Mouse (Mus musculus) neural tube, embryonic 12.5 days (tissue): ENCODE measurements around the gene Procr. TPM values are rescaled to one million over a fixed set of nuclear protein-coding genes. Genes with fewer than 3 reads are reported as not detected.
"Not testable (repeated sequence)": the region's sequence is repeated elsewhere in the genome, so short reads cannot be mapped to it uniquely, and the experiment has no call there.

Experiments
- ATAC-seq: fragments of 200-750 bp; cut with Nextera tagmentation; 2 replicates; pipeline ENCODE4 v1.8.0; 2017; ENCODE audit warnings: low read depth, mild to moderate bottlenecking, moderate TSS enrichment, moderate library complexity; ENCODE audit not compliant: low FRiP score
- H3K27ac ChIP-seq: fragments of 300-500 bp; sonication (generic); 2 replicates; pipeline ENCODE4 v1.5.1; 2016
- H3K27me3 ChIP-seq: fragments of 300-500 bp; sonication (generic); replicated peaks from 2 replicates; pipeline ENCODE4 v1.6.1; 2016; ENCODE audit warnings: mild to moderate bottlenecking
- H3K36me3 ChIP-seq: fragments of 300-500 bp; sonication (generic); 2 replicates; pipeline ENCODE4 v1.6.1; 2016; ENCODE audit warnings: mild to moderate bottlenecking
- H3K4me1 ChIP-seq: fragments of 300-500 bp; sonication (generic); 2 replicates; pipeline ENCODE4 v1.6.1; 2016
- H3K4me2 ChIP-seq: fragments of 300-500 bp; sonication (generic); replicated peaks from 2 replicates; pipeline ENCODE4 v1.6.1; 2016; ENCODE audit warnings: mild to moderate bottlenecking
- H3K4me3 ChIP-seq: fragments of 300-500 bp; sonication (generic); 2 replicates; pipeline ENCODE4 v1.5.1; 2016
- H3K9ac ChIP-seq: fragments of 300-500 bp; sonication (generic); 2 replicates; pipeline ENCODE4 v1.6.1; 2016; ENCODE audit warnings: mild to moderate bottlenecking
- H3K9me3 ChIP-seq: fragments of 300-500 bp; sonication (generic); 2 replicates; pipeline ENCODE4 v1.6.1; 2016; ENCODE audit warnings: mild to moderate bottlenecking
- WGBS: fragments of 180-500 bp; shearing (Covaris S2); methylation state at CpG from one replicate; pipeline ENCODE4 v1.1.7; 2016; 5-methylcytosine and 5-hydroxymethylcytosine counted together
- polyA plus RNA-seq: library from polyadenylated mRNA; unstranded; fragments of >200 nt; fragmentation: Nextera tagmentation; extraction: Ambion mirVana; gene quantifications from 2 replicates; pipeline ENCODE4 v1.2.1, GENCODE M21; 2016

The Procr gene
- polyA plus RNA-seq, 1 experiment from 2014 or later, result 3.8 TPM

- Histone ChIP-seq H3K4me1 (peaks cover 7% of the 10 kb centered on the region), H3K4me3 (peak within 1 kb of the TSS; percentile 94), H3K27ac (no peak within 1 kb of the TSS), H3K9me3 (no peaks in the 10 kb centered on the region), H3K36me3 (peaks cover 8% of the 10 kb centered on the region), H3K27me3 (no peaks in the 10 kb centered on the region), H3K9ac (peak within 1 kb of the TSS; percentile 79), H3K4me2 (peak within 1 kb of the TSS; percentile 96)
- under 1% methylated on average over 33 of the region's 33 CpGs for WGBS
- ATAC-seq, result peak; percentile 95
These were observed 21.7 kb upstream of the Procr start, which contains the start of gene Edem2 for GRCm38 (mm10) chr2:155729158-155729645. Edem2 (minus strand) TSS chr2:155729475.

- H3K4me3 ChIP-seq, result no peak overlapping the region
- no peak overlapping the region for H3K9ac ChIP-seq
- H3K4me2 ChIP-seq, result no peak overlapping the region
- H3K36me3 ChIP-seq, result no peaks in the 10 kb centered on the region
- no peaks in the 10 kb centered on the region for H3K4me1 ChIP-seq
- no peak for ATAC-seq
- H3K27me3 ChIP-seq, result no peaks in the 10 kb centered on the region
- 88% methylated on average over 5 of the region's 5 CpGs for WGBS
- H3K27ac ChIP-seq, result no peak overlapping the region
- H3K9me3 ChIP-seq, result no peaks in the 10 kb centered on the region
These were observed 15.8 kb upstream of the Procr start for GRCm38 (mm10) chr2:155735080-155735479.

GRCm38 (mm10) chr2:155735766-155736165 lies 15.2 kb upstream of the Procr start, which contains the start of gene Gm17581:
Gm17581 (minus strand) TSS chr2:155735866.
- not testable (repeated sequence) for H3K27ac ChIP-seq, H3K9me3 ChIP-seq, H3K4me1 ChIP-seq, H3K36me3 ChIP-seq, H3K4me3 ChIP-seq, H3K27me3 ChIP-seq, H3K9ac ChIP-seq, ATAC-seq, H3K4me2 ChIP-seq
- WGBS, result 86% methylated on average over 5 of the region's 5 CpGs

DNA sequence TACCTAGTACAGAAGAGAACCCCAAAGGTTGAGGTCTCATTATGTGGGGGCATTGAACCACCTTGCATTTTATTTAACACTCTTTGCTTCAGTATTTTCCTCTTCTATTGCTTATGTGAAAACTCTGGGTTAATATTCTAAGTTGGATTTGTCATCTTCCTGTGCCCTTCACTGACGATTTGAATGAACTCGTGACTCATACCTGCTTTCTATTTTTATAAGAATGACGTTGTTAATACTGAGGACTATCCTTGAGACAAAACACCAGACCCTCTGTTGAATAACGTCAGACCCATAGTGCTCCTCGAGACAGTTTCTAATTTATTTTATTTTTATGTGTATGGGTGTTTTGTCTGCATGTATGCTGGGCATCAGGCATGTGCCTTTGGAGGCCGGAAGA lies 14.0 kb upstream of the Procr start:
- H3K4me2 ChIP-seq, result no peak overlapping the region
- no peak overlapping the region for H3K27ac ChIP-seq
- H3K4me1 ChIP-seq, result no peaks in the 10 kb centered on the region
- no peaks in the 10 kb centered on the region for H3K27me3 ChIP-seq
- H3K4me3 ChIP-seq, result no peak overlapping the region
- 84% methylated on average over 6 of the region's 6 CpGs for WGBS
- no peak for ATAC-seq
- H3K9me3 ChIP-seq, result no peaks in the 10 kb centered on the region
- H3K36me3 ChIP-seq, result no peaks in the 10 kb centered on the region
- no peak overlapping the region for H3K9ac ChIP-seq

GRCm38 (mm10) chr2:155737803-155738202 lies 13.1 kb upstream of the Procr start:
- H3K4me3 ChIP-seq, result no peak overlapping the region
- no peak overlapping the region for H3K4me2 ChIP-seq
- no peaks in the 10 kb centered on the region for H3K9me3 ChIP-seq
- no peaks in the 10 kb centered on the region for H3K4me1 ChIP-seq
- H3K27me3 ChIP-seq, result no peaks in the 10 kb centered on the region
- 46% methylated on average over 9 of the region's 9 CpGs for WGBS
- no peak overlapping the region for H3K9ac ChIP-seq
- H3K27ac ChIP-seq, result no peak overlapping the region
- H3K36me3 ChIP-seq, result no peaks in the 10 kb centered on the region
- no peak for ATAC-seq

DNA sequence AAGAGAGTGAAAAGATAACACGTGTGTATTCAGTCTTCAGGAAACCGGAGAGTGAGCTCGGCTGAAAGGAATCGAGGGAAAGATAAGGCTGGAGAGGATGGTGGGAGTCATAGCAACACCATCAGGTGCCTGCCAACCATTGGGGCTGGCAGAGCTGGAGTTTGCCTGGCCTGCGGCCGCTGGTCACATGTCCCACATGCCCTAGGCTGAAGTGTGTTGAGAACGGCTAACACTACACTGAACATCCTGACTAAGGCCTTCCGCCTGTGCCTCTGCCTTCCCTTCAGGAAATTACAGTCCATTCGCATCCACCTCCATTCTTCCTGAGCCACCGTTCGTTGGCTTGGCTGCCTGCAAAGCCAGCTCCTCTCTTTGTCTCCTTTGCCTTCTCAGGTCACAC lies 8.7 kb upstream of the Procr start:
- 92% methylated on average over 11 of the region's 11 CpGs for WGBS
- Histone ChIP-seq H3K9me3 (no peaks in the 10 kb centered on the region), H3K27me3 (no peaks in the 10 kb centered on the region), H3K9ac (no peak overlapping the region), H3K27ac (no peak overlapping the region), H3K36me3 (no peaks in the 10 kb centered on the region), H3K4me3 (no peak overlapping the region), H3K4me2 (no peak overlapping the region), H3K4me1 (no peaks in the 10 kb centered on the region)
- ATAC-seq, result no peak

DNA sequence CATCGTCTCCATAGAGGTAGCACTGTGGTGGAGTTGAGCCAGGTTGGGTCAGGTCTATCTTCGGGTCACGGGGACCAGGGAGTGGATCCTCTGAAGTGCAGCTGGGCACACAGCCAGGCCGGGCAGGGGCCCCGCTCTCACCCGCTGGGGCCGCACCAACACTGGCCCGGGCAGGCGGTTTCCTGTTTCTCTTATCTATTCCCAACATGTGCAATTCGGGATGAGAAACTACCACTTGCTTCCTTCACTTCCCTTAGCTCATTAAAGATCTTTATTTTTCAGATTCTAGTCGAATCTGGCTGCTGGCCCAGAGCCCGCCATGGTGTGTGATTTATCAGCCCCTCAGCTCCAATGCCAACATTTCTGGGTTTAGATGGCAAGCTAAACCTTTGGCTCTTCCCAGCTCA lies 8.0 kb upstream of the Procr start:
- 81% methylated on average over 12 of the region's 12 CpGs for WGBS
- ATAC-seq, result no peak
- H3K4me2 ChIP-seq, result no peak overlapping the region

GRCm38 (mm10) chr2:155743351-155743750 lies 7.6 kb upstream of the Procr start:
- WGBS, result 92% methylated on average over 9 of the region's 9 CpGs
- no peak overlapping the region for H3K4me3 ChIP-seq
- H3K4me1 ChIP-seq, result no peaks in the 10 kb centered on the region
- no peaks in the 10 kb centered on the region for H3K9me3 ChIP-seq
- ATAC-seq, result no peak
- H3K36me3 ChIP-seq, result no peaks in the 10 kb centered on the region
- H3K9ac ChIP-seq, result no peak overlapping the region
- no peaks in the 10 kb centered on the region for H3K27me3 ChIP-seq
- H3K27ac ChIP-seq, result no peak overlapping the region
- H3K4me2 ChIP-seq, result no peak overlapping the region

More for the DNA sequence above, 8.0 kb upstream of the Procr start:
- H3K9ac ChIP-seq, result no peak overlapping the region
- H3K4me1 ChIP-seq, result no peaks in the 10 kb centered on the region
- H3K36me3 ChIP-seq, result no peaks in the 10 kb centered on the region
- H3K9me3 ChIP-seq, result no peaks in the 10 kb centered on the region
- H3K4me3 ChIP-seq, result no peak overlapping the region
- H3K27ac ChIP-seq, result no peak overlapping the region
- no peaks in the 10 kb centered on the region for H3K27me3 ChIP-seq

DNA sequence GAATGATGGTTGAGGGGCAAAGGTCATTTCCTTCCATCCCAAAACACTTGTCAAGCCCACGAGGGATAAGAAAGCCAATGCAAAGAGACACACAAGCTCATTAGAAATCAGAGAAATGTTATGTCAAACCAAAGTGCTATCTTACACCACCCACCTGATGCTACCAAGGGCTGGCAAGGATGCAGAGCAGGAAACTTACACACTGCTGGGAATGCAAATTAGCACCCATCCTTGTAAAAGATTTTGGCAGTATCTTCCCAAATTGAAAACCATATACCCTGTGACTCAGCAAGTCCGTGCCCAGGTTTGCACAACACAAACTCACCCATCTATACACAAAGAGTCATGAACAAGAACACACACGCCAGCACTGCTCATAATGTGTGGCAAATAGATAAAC lies 5.4 kb upstream of the Procr start:
- 72% methylated on average over 3 of the region's 3 CpGs for WGBS
- no peaks in the 10 kb centered on the region for H3K27me3 ChIP-seq
- no peak for ATAC-seq

GRCm38 (mm10) chr2:155749394-155749793 lies 1.5 kb upstream of the Procr start:
- H3K4me2 ChIP-seq, result no peak overlapping the region
- no peak overlapping the region for H3K9ac ChIP-seq
- H3K27ac ChIP-seq, result no peak overlapping the region
- ATAC-seq, result no peak
- 93% methylated on average over 4 of the region's 4 CpGs for WGBS
- peaks cover 9% of the 10 kb centered on the region; the same call in 1 of the 2 replicates for H3K27me3 ChIP-seq
- peaks cover 5% of the 10 kb centered on the region; the same call in 1 of the 2 replicates for H3K4me1 ChIP-seq
- no peaks in the 10 kb centered on the region for H3K36me3 ChIP-seq
- no peak overlapping the region for H3K4me3 ChIP-seq
- H3K9me3 ChIP-seq, result no peaks in the 10 kb centered on the region

More for the DNA sequence above, 5.4 kb upstream of the Procr start:
- Histone ChIP-seq H3K4me1 (no peaks in the 10 kb centered on the region), H3K4me2 (no peak overlapping the region), H3K36me3 (no peaks in the 10 kb centered on the region), H3K9me3 (no peaks in the 10 kb centered on the region), H3K9ac (no peak overlapping the region), H3K27ac (no peak overlapping the region), H3K4me3 (no peak overlapping the region)

- 4% methylated on average over 1 of the region's 1 CpGs for WGBS
- no peak for ATAC-seq
- H3K36me3 ChIP-seq, result no peaks in the 10 kb centered on the region
These were observed 4.8 kb downstream of the Procr start for GRCm38 (mm10) chr2:155755746-155756145.

GRCm38 (mm10) chr2:155756855-155757566 lies 6.1 kb downstream of the Procr start:
- WGBS, result 62% methylated on average over 14 of the region's 14 CpGs
- no peak for ATAC-seq
- Histone ChIP-seq H3K4me3 (no peak overlapping the region), H3K36me3 (no peaks in the 10 kb centered on the region), H3K9ac (no peak overlapping the region), H3K4me2 (no peak overlapping the region), H3K4me1 (no peaks in the 10 kb centered on the region), H3K27ac (no peak overlapping the region), H3K27me3 (no peaks in the 10 kb centered on the region; the same call in 1 of the 2 replicates), H3K9me3 (no peaks in the 10 kb centered on the region)

More at GRCm38 (mm10) chr2:155755746-155756145, 4.8 kb downstream of the Procr start:
- H3K4me2 ChIP-seq, result no peak overlapping the region
- H3K9ac ChIP-seq, result no peak overlapping the region
- H3K27ac ChIP-seq, result no peak overlapping the region
- no peaks in the 10 kb centered on the region for H3K9me3 ChIP-seq
- H3K4me3 ChIP-seq, result no peak overlapping the region
- peaks cover 5% of the 10 kb centered on the region; the same call in 1 of the 2 replicates for H3K4me1 ChIP-seq
- peaks cover 9% of the 10 kb centered on the region; the same call in 1 of the 2 replicates for H3K27me3 ChIP-seq
